Mouse (Mus musculus): Measurements from ENCODE around the gene Gm17467. TPM values are rescaled to one million over a fixed set of nuclear protein-coding genes. Genes with fewer than 3 reads are reported as not detected.
"Not testable (repeated sequence)": the region's sequence is repeated elsewhere in the genome, so short reads cannot be mapped to it uniquely, and the experiment has no call there.

The Gm17467 gene
- not detected for total RNA-seq (2021)
- long read RNA-seq, experiment 1: 0 reads
- long read RNA-seq, experiment 2: 0 reads

GRCm38 (mm10) chrX:123704691-123705090 lies at the start of gene Gm17467:
Gm17467 (minus strand) TSS chrX:123704791.
- not testable (repeated sequence) for DNase-seq (ENCODE audit: low spot score in 2 of 2)

Other genes starting within 250 kb of the Gm17467 start
- not detected for gene Cldn34c2, start 123.1 kb downstream of the Gm17467 start, total RNA-seq (2021)
- not detected for gene Cldn34c3, start 88.9 kb upstream of the Gm17467 start, total RNA-seq (2021)